Mouse (Mus musculus) heart, embryonic 10.5 days (tissue): ENCODE data around the gene Inpp5e. TPM values are rescaled to one million over a fixed set of nuclear protein-coding genes. Genes with fewer than 3 reads are reported as not detected.

Experiments
- DNase-seq: peaks from one replicate; pipeline ENCODE4 v3.0.0-alpha.2; 2017; ENCODE audit warnings: low spot score
- H3K27ac ChIP-seq: fragments of 300-500 bp; sonication (generic); 2 replicates; pipeline ENCODE4 v1.5.1; 2016; ENCODE audit warnings: mild to moderate bottlenecking
- H3K27me3 ChIP-seq: fragments of 300-500 bp; sonication (generic); 2 replicates; pipeline ENCODE4 v1.6.1; 2016; ENCODE audit warnings: mild to moderate bottlenecking; ENCODE audit not compliant: poor library complexity, insufficient read depth, severe bottlenecking
- H3K36me3 ChIP-seq: fragments of 300-500 bp; sonication (generic); 2 replicates; pipeline ENCODE4 v1.6.1; 2016; ENCODE audit warnings: mild to moderate bottlenecking, moderate library complexity
- H3K4me1 ChIP-seq: fragments of 300-500 bp; sonication (generic); 2 replicates; pipeline ENCODE4 v1.6.1; 2016; ENCODE audit warnings: mild to moderate bottlenecking
- H3K4me3 ChIP-seq: fragments of 300-500 bp; sonication (generic); 2 replicates; pipeline ENCODE4 v1.5.1; 2016; ENCODE audit warnings: mild to moderate bottlenecking, moderate library complexity
- H3K9me3 ChIP-seq: fragments of 300-500 bp; sonication (generic); 2 replicates; pipeline ENCODE4 v1.6.1; 2016; ENCODE audit warnings: mild to moderate bottlenecking, moderate library complexity
- WGBS: fragments of 180-500 bp; shearing (Covaris S2); methylation state at CpG from one replicate; pipeline ENCODE4 v1.1.7; 2016; 5-methylcytosine and 5-hydroxymethylcytosine counted together
- polyA plus RNA-seq: library from polyadenylated mRNA; unstranded; fragments of >200 nt; fragmentation: Nextera tagmentation; extraction: Ambion mirVana; gene quantifications from 2 replicates; pipeline ENCODE4 v1.2.1, GENCODE M21; 2016

The Inpp5e gene
- 20.5 and 22.7 TPM in 2 replicates for polyA plus RNA-seq

DNA sequence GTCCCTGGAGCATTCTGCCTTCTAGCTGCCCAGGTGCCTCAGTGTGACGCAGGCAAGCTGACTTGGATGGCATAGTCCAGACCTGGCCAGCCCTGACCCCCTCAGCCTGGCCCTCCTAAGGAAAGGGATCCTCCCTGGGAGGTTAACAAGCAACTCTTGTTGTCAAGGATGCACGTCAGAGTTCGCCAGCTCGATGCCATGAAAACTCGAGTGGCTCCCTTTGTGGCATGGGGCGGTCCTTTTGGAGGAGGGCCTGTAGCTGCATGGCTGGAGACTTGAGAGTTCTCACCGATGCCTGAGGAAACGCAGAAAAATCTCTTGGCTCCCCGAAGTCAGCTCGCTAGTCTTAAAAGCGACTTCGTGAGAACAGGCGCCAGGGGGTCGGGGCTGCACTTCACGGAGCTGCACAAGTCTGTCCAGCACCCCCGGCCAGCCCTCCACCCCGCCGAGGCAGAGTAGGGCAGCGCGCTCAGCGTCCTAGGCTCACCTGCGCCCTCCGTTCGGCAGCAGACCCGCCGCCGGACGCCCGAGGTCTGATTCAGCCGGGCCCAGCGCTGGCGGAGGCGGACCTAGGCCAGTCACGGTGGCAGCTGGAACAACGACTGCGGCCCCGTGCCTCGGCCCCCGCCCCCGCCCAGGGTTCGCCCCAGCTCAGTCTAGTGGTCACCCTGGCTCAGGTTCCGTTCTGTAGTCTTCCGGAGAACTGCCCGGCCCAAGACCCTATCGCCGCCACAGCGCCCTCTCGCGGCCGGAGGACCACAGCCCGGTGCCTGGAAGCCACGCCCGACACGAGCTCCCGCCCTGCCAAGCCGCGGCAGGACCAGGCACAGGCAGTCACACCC lies at the start of gene Inpp5e:
TSS of gene Inpp5e (minus strand) at position 689 of the 842 bp plus-strand sequence.
- WGBS, result under 1% methylated on average over 57 of the region's 57 CpGs
- H3K9me3 ChIP-seq, result no peaks in the 10 kb centered on the region
- H3K4me3 ChIP-seq, result peak within 1 kb of the TSS; percentile 91
- H3K4me1 ChIP-seq, result peaks cover 44% of the 10 kb centered on the region
- H3K36me3 ChIP-seq, result peaks cover 56% of the 10 kb centered on the region
- peak; percentile 97 for DNase-seq
- no peaks in the 10 kb centered on the region for H3K27me3 ChIP-seq
- H3K27ac ChIP-seq, result peak within 1 kb of the TSS; percentile 95

DNA sequence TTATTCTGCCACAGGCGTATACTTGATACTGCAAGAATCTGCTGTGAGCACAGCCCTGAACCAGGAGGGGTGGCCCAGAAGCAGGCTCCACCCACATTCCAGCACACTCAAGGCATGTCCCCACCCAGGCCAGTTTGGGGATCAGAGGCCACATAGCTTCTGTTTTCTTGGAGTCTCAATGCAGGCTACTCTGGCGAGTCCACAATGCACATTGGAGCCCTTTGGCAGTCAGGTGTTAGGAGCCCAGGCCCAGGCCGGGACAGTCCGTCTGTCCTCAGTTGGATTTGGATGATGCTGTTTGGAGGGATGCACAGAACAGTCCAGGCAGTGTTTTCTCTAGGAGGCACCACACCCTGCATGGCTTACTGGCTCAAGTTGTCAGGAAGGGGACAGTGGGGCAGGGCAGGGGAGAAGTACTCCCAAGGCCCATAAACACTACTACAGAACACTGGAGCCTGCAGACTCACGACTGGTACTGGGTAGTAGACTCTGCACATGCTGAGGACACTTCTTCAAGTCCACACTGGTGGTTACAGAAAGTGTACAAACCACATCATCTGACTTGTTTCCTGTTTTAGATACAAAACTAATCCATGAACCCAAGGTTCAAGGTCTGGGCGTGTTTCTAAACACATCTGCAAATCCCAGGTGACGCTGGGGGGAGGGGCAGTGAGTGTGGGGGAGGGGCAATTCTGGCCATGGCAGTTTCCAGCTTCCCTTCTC lies 49.6 kb upstream of the Inpp5e start:
- DNase-seq, result no peak
- Histone ChIP-seq H3K9me3 (no peaks in the 10 kb centered on the region), H3K36me3 (peaks cover 48% of the 10 kb centered on the region), H3K27me3 (no peaks in the 10 kb centered on the region), H3K4me1 (peaks cover 49% of the 10 kb centered on the region), H3K4me3 (no peak overlapping the region), H3K27ac (peak overlapping the region; percentile 70)
- 31% methylated on average over 7 of the region's 7 CpGs for WGBS

DNA sequence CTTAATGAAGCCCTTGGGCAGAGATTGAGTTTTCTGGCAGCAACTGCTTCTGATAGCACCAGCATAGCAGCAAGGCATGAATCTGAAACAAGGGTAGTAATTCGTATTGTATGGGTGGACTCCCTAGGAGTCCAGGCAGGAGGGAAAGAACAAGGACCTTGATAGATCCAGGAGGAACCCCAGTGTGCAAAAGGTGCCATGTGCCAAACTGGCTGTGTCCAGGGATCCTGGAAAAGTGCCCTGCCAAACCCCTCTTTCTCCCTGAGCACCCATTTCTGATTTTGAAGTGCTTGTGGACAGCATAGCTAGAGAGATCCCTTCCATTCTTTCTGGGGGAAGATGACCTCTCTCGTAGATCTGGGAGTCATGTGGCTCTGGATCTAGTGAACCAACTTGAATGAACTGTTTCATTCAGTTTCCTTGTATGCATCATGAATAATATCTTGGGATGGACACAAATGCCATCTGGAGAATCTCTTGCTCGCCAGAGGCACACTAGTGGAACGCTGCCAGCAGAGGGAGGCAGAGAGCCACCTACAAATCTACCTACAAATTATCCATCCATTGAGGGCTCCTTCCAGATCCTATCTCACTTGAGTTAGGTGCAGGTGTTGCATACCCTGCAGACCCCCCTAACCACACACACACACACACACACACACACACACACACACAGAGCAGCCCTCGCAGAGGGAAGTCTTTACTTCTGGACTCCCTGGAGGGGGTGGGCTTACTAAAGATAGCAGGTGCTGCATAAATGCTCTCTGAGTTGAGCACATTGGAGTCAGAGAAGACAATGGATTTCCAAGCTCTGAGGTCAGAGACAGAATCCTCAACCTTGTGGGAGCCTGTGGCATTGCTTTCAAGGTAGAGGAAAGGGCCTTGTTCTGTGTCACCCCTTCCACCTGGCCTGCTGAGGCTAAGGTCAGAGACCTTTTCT lies 40.4 kb upstream of the Inpp5e start:
- no peaks in the 10 kb centered on the region for H3K27me3 ChIP-seq
- no peaks in the 10 kb centered on the region; the same call in 1 of the 2 replicates for H3K36me3 ChIP-seq
- no peak overlapping the region for H3K4me3 ChIP-seq
- 22% methylated on average over 5 of the region's 5 CpGs for WGBS
- no peaks in the 10 kb centered on the region for H3K9me3 ChIP-seq
- H3K4me1 ChIP-seq, result peaks cover 38% of the 10 kb centered on the region
- no peak overlapping the region for H3K27ac ChIP-seq
- DNase-seq, result no peak

DNA sequence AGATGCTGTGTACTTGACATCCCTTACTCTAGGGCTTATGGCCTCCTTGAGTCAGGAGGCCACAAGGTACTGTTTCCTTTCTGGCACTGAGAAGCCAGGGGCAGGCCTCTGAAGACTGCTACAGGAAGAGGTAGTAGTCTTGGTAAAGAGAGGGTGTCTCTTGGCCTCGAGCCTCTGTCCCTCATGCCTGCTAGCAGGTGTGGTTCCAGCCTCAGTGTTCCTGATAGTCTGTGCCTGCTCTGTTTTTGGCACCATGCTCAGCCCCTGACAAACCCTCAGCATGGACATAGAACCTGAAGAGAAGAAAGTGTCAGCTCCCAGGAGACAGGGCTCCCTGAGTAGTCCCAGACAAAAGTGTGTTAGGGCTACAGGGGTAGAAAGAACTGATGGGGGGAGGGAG lies 38.4 kb upstream of the Inpp5e start:
- Histone ChIP-seq H3K4me3 (no peak overlapping the region), H3K9me3 (no peaks in the 10 kb centered on the region), H3K27ac (no peak overlapping the region), H3K36me3 (no peaks in the 10 kb centered on the region; the same call in 1 of the 2 replicates), H3K27me3 (no peaks in the 10 kb centered on the region), H3K4me1 (peaks cover 55% of the 10 kb centered on the region)
- WGBS, result 80% methylated on average over 1 of the region's 1 CpGs
- no peak for DNase-seq

DNA sequence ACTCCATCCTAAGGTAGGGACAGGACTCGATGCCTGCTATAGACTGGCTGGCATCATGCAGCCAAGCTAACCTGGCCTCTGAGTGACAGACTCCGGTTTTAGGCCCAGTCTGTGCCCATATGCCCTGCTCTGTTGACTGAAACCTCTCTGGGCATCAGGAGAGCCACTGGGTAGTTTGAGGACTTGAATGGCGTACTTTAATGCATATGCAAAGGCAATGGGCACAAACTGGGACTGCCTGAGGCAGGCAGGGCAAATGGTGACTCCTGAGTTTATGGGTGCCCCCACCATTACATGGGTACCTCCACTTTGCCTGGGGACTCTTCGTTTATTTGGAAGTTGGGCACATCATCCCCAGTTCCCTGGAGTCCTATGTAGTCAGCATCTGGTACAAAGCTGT lies 37.7 kb upstream of the Inpp5e start:
- peak overlapping the region; percentile 85 for H3K4me3 ChIP-seq
- DNase-seq, result no peak
- peaks cover 52% of the 10 kb centered on the region for H3K4me1 ChIP-seq
- H3K9me3 ChIP-seq, result no peaks in the 10 kb centered on the region
- H3K27me3 ChIP-seq, result no peaks in the 10 kb centered on the region
- WGBS, result 72% methylated on average over 4 of the region's 4 CpGs
- H3K36me3 ChIP-seq, result peaks cover 2% of the 10 kb centered on the region
- peak overlapping the region; percentile 96 for H3K27ac ChIP-seq

DNA sequence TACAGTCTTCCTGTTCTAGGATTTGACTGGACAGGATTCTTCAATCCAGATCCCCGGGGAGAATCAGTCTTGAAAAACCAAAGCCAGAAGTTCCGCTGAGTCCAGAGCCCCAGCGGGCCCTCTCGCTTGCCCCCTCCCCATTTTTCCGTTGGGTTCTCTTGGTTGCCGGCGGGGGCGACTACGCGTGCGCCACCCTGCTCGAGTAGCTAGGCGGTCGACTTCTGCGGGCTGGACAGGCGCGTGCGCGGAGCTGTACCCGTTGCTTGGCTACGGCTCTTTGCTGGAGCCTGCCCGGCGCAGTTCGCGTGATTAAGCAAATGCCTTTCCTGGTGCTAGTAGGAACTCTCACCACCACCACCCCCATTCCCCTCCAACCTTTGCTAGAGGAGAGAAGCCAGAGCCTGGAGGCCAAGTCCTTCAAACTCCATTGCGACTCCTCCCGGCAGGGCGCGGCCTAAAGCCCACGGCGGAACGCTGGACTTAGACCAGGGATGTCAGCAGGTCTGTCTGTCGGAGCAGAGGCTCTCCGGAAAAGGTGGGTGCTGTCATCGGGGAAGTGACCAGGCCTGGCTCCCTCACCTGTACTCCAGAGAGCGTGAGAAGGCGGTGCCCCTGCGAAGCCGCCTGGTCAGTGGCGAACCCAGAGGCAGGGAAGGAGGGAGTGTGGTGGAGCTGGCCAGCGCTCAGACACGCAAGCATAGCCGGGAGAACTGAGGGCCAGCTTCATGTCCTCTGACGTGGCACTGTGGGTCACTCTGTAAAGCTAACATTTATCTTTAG lies 36.9 kb upstream of the Inpp5e start:
- H3K4me1 ChIP-seq, result peaks cover 51% of the 10 kb centered on the region
- WGBS, result under 1% methylated on average over 44 of the region's 44 CpGs
- peak overlapping the region; percentile 85 for H3K4me3 ChIP-seq
- H3K36me3 ChIP-seq, result peaks cover 10% of the 10 kb centered on the region
- no peaks in the 10 kb centered on the region for H3K27me3 ChIP-seq
- peak overlapping the region; percentile 96 for H3K27ac ChIP-seq
- DNase-seq, result peak; percentile 98
- no peaks in the 10 kb centered on the region for H3K9me3 ChIP-seq

DNA sequence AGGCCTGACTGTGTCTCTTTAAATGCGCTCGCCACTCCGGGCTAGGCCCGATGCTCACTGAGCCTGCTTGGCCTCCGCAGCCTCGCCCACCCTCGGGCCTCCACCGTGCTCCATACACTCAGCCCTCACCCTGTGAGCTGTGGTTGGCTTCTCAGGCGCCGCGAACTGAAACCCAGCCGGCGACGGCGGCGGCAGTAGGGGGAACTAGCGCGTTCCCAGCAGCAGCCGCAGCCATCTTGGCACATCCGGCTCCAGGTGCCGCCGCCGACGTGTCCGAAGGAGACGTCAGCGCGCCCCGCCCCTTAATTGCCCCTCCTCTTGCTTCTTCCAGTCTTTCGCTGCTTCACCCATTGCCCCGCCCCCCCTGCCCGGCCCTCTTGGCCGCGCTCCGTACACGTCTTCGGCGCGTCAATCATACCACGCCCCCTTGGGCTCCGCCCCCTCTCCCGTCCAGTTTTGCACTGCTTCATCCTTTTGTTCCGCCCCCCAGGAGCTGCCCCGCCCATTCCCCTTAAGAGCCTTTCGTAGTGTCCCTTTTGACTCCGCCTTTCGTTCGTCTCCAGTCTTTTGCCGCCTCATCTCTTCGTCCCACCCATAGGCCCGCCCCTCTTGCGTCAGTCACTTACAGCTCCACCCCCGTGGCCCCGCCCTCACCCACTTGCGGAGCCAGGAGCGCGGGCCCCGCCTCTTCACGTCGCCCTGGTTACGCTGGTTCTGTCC lies 36.1 kb upstream of the Inpp5e start, which contains the start of gene Sec16a:
TSS of gene Sec16a (minus strand) at position 271 of the 720 bp plus-strand sequence.
- WGBS, result under 1% methylated on average over 60 of the region's 61 CpGs
- peaks cover 50% of the 10 kb centered on the region for H3K4me1 ChIP-seq

DNA sequence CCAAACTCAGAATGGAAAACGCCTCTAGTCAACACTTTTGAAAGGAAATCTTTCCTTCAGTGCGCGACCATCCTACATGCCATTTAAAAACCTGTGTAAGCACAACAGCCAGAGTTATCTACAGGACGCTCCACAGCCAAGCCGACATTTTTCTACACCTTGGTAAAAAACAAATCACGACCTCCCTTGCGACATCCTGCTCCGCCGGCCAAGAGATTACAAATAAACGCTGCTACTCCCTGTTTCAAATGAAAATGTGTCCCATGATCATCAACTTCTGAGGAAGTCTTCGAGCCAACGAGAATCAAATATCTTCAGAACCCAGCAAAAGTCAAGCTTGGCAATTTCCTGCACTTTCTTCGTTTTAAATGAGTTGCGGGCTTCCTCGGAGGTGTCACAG lies 35.4 kb upstream of the Inpp5e start:
- Histone ChIP-seq H3K4me3 (peak overlapping the region; percentile 85), H3K36me3 (peaks cover 25% of the 10 kb centered on the region), H3K9me3 (no peaks in the 10 kb centered on the region), H3K4me1 (peaks cover 43% of the 10 kb centered on the region), H3K27me3 (no peaks in the 10 kb centered on the region), H3K27ac (peak overlapping the region; percentile 96)
- WGBS, result 3% methylated on average over 15 of the region's 15 CpGs
- no peak for DNase-seq

More for the DNA sequence above, 36.1 kb upstream of the Inpp5e start, which contains the start of gene Sec16a:
- DNase-seq, result peak; percentile 100
- Histone ChIP-seq H3K27me3 (no peaks in the 10 kb centered on the region), H3K36me3 (peaks cover 18% of the 10 kb centered on the region), H3K27ac (peak within 1 kb of the TSS; percentile 96), H3K9me3 (no peaks in the 10 kb centered on the region), H3K4me3 (peak within 1 kb of the TSS; percentile 85)

DNA sequence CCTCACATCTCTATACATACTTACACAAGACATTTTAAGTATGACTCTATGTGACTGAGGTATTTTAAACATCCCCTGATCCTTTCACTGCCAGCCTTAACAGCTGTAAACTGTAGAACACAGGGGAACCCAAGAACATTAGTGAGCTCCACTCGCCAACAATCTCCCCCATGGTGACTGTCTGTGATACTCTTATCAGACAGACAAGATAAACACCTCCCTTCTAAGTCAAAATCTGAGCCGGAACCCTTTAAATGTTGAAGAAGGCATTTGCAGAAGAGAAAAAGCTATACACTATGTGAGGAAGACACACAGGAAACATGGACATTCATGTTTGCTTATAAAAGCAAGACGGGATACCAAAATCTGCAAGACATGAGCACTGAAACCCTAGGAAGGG lies 34.9 kb upstream of the Inpp5e start:
- H3K27ac ChIP-seq, result 0 out of 2 replicates have a peak overlapping the region, but pooled peaks have one; percentile 96

DNA sequence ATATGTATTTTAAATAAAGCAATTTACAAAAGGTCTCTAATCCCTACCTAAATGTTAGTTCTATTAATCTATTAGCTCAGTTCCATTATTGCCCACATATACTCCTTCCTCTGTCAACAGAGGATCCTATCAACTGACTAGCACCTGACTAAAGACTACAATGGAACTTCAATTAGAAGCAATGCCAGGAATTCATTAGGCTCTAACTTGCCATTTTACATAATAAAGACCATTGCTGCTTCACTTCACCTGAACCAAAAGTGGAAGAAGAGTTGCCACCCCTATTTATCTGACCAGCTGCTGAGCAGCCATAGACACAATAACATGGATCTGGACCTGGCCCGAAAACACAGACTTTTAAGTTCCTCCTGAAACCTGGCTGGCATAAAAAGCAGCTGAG lies 33.8 kb upstream of the Inpp5e start:
- no peak for DNase-seq
- H3K4me3 ChIP-seq, result no peak overlapping the region
- no peaks in the 10 kb centered on the region for H3K9me3 ChIP-seq
- H3K36me3 ChIP-seq, result peaks cover 40% of the 10 kb centered on the region
- WGBS, result 93% methylated on average over 1 of the region's 1 CpGs
- no peaks in the 10 kb centered on the region for H3K27me3 ChIP-seq
- H3K27ac ChIP-seq, result no peak overlapping the region
- H3K4me1 ChIP-seq, result peaks cover 43% of the 10 kb centered on the region

More for the DNA sequence above, 34.9 kb upstream of the Inpp5e start:
- H3K27me3 ChIP-seq, result no peaks in the 10 kb centered on the region
- peak overlapping the region; percentile 85 for H3K4me3 ChIP-seq
- peaks cover 43% of the 10 kb centered on the region for H3K4me1 ChIP-seq
- no peak for DNase-seq
- H3K9me3 ChIP-seq, result no peaks in the 10 kb centered on the region
- 15% methylated on average over 3 of the region's 3 CpGs for WGBS
- peaks cover 30% of the 10 kb centered on the region for H3K36me3 ChIP-seq

DNA sequence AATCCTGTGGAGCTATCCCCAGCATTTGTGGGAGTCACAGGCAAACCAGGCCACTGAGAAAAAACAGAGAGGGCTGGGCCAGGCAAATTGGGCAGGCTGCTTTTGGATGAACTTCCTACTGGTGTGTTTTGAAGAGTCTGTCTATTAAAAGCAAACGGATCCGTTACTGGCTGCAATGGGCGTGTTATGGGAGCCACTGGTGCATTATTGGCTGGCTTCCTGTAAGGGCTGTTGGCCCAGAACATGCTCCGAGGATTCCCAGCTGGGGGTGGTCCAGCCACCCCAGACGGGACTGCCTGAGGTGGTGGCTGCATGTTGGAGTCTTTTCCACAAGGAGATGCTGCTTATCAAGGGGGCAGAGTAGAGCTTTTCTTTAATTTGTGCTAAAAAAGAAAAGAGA lies 32.7 kb upstream of the Inpp5e start:
- Histone ChIP-seq H3K9me3 (no peaks in the 10 kb centered on the region), H3K36me3 (peaks cover 46% of the 10 kb centered on the region), H3K4me3 (no peak overlapping the region), H3K4me1 (peaks cover 32% of the 10 kb centered on the region), H3K27me3 (no peaks in the 10 kb centered on the region), H3K27ac (no peak overlapping the region)
- no peak for DNase-seq
- 76% methylated on average over 5 of the region's 5 CpGs for WGBS
